Mouse (Mus musculus): ENCODE measurements around the gene Popdc2. TPM values are rescaled to one million over a fixed set of nuclear protein-coding genes. Genes with fewer than 3 reads are reported as not detected.

The Popdc2 gene
- total RNA-seq, 2 experiments from 2014 or later, result 764 to 831 TPM

GRCm38 (mm10) chr16:38354185-38354913 is 7.7 kb upstream of the Popdc2 start:
- DNase-seq, result no peak

- DNase-seq, result no peak
These were observed 3.7 kb upstream of the Popdc2 start for GRCm38 (mm10) chr16:38358256-38358812.

GRCm38 (mm10) chr16:38359241-38359640 is 2.8 kb upstream of the Popdc2 start:
- DNase-seq, result no peak

- no peak for DNase-seq
These were observed 2.2 kb upstream of the Popdc2 start for GRCm38 (mm10) chr16:38359857-38360256.

- DNase-seq, result no peak
These were observed 1.7 kb upstream of the Popdc2 start for GRCm38 (mm10) chr16:38360317-38360716.

GRCm38 (mm10) chr16:38362493-38363255 is 665 bp downstream of the Popdc2 start:
- DNase-seq, result peak; percentile 33

GRCm38 (mm10) chr16:38363256-38363595 is 1.2 kb downstream of the Popdc2 start:
- DNase-seq, result no peak

GRCm38 (mm10) chr16:38363657-38364056 is 1.6 kb downstream of the Popdc2 start:
- peak; percentile 40 for DNase-seq

- no peak for DNase-seq
These were observed 3.4 kb downstream of the Popdc2 start for GRCm38 (mm10) chr16:38365390-38365789.

GRCm38 (mm10) chr16:38366231-38366630 is 4.2 kb downstream of the Popdc2 start:
- DNase-seq, result no peak

GRCm38 (mm10) chr16:38368336-38368735 is 6.3 kb downstream of the Popdc2 start:
- peak; percentile 59 for DNase-seq

GRCm38 (mm10) chr16:38369000-38369399 is 7.0 kb downstream of the Popdc2 start:
- no peak for DNase-seq

GRCm38 (mm10) chr16:38369431-38369830 is 7.4 kb downstream of the Popdc2 start:
- no peak for DNase-seq

GRCm38 (mm10) chr16:38369992-38370484 is 8.0 kb downstream of the Popdc2 start:
- DNase-seq, result no peak

GRCm38 (mm10) chr16:38370633-38371374 is 8.8 kb downstream of the Popdc2 start:
- DNase-seq, result peak; percentile 44

- no peak for DNase-seq
These were observed 9.8 kb downstream of the Popdc2 start for GRCm38 (mm10) chr16:38371705-38372296.

- no peak for DNase-seq
These were observed 10.9 kb downstream of the Popdc2 start for GRCm38 (mm10) chr16:38372876-38373275.

- peak; percentile 29 for DNase-seq
These were observed 11.4 kb downstream of the Popdc2 start for GRCm38 (mm10) chr16:38373439-38373838.

- DNase-seq, result no peak
These were observed 11.9 kb downstream of the Popdc2 start for GRCm38 (mm10) chr16:38373941-38374340.

- no peak for DNase-seq
These were observed 12.6 kb downstream of the Popdc2 start for GRCm38 (mm10) chr16:38374379-38375140.

- DNase-seq, result no peak
These were observed 13.2 kb downstream of the Popdc2 start for GRCm38 (mm10) chr16:38375182-38375581.
